Mouse (Mus musculus) ES-Bruce4 (cell line): ENCODE measurements around the gene Klhl8.

Experiments used
- CTCF ChIP-seq: IDR thresholded peaks from one replicate; pipeline ENCODE4 v1.8.1; 2011; ENCODE audit warnings: low read depth, low read length
- EP300 ChIP-seq: IDR thresholded peaks from 2 replicates; pipeline ENCODE4 v1.6.1; 2011; ENCODE audit warnings: low read depth, low read length; ENCODE audit not compliant: insufficient read depth
- POLR2A ChIP-seq: IDR thresholded peaks from one replicate; pipeline ENCODE4 v1.8.1; 2011; ENCODE audit warnings: low read length; ENCODE audit not compliant: insufficient read depth

GRCm38 (mm10) chr5:103846609-103847008, 64.5 kb downstream of the Klhl8 start:
- TF ChIP-seq CTCF (no peak), POLR2A (no peak), EP300 (no peak)
